Mouse (Mus musculus) adrenal gland, postnatal 4 days (tissue): ENCODE measurements around the gene 2210408I21Rik. TPM values are rescaled to one million over a fixed set of nuclear protein-coding genes. Genes with fewer than 3 reads are reported as not detected.

Experiments
- DNase-seq, 2 experiments: peaks; one replicate each; pipeline ENCODE4 v3.0.0; 2021 to 2022; ENCODE audit warnings: low spot score in 2 of 2, mixed read lengths in 2 of 2
- total RNA-seq, 2 experiments: library from RNA; stranded (reverse); gene quantifications; 2 replicates each; pipeline ENCODE4 v1.2.3; 2021

The 2210408I21Rik gene
- total RNA-seq, 2 experiments from 2014 or later = 10.8 to 14.1 TPM

DNA sequence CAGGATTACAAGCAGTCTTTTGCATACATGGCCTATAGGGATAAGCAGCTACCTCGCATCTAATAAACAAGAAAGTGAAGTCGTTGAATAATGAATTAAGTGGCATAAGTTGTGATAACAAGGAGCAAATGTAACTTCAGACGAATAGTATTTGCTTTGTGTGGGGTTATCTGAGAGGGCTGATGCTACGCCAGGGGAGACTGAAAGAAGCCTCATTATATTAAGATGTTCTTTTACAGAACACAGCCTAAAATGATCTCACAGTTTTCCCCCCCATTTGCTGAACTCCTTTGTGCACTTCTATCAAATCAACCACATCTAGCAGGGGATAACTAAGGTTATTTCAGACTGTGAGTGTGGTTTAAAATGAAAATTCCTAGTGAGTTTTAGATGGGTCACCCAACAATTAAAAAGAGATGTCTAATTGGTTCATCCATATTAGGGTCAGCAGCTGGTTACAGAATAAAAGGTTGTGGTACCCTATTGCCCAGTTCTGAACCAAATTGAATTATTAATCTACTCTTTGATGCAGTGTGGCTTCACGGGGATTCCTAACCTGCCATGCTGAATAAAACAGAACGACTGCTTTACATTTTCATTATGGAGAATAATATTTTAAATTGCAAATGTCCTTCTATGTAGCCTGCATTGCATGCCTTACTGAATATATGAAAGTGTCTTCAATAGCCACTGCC lies 343.2 kb downstream of the 2210408I21Rik start:
- no peak for DNase-seq

DNA sequence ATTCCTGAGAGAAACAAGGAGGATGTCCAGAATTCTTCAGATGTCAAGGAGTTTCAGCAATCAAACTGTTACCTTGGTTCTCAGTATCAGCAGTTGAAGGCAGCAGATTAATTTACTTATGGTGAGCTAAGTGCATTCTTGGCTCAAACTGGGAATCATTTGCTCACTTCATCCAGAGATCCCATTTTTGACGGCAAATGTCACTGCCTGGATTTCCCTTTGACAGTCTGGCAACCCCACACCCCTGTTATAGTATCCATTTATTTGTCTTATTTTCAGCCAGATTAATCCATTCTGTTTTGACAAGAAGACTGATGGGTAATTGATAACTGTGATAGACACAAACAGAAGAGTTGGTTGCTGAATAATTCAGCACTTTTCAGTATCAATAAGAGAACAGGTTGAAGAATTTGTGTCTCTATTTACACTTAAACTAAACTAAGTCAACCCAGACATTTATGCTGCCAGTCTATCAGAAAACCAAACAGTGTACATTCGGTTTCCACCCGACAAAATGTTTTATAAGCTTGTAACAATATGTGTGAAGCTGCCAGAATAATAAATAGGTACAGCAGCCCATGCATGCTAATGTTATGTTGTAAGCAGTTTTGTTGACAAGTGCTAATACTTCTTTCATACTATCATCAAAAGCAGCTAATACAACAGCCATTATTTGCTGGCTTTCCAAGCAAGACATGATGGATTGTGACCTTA lies 354.8 kb downstream of the 2210408I21Rik start:
- no peak for DNase-seq

GRCm38 (mm10) chr13:77514046-77514445 lies 378.7 kb downstream of the 2210408I21Rik start:
- no peak for DNase-seq

DNA sequence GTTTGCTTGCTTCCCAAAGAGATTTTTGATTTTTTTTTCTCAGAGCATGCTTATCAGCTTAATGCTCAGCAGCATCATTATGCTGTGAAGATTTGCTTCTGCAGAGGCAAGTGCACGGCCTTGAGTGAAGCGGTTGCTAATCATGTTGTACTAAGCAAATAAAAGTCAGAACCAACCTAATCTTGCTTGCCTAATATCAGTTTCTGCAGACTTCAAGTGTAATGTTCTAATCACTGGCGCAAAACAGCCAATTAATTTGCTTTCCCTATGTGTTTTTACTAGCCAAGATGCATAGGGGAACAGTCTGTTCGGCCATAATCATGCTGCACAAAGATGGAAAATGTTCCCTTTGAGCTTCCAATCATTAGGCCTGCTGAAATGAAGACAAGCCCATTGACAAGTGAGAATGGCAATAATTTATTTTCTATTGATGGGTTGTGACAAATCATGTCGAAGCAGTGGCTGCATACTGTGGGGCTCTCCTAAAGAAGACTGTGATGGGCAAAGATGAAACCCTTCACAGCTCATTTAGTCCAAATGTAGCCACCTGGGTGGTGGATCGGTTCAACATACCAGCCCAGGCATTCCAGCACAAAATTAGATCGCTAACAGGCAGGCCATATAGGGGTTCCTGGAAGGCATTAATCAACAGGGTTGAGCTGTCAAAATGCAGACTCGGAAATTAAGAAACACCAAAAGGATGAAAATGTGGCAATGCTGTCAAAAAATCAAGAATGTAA lies 393.8 kb downstream of the 2210408I21Rik start:
- no peak for DNase-seq

- no peak for DNase-seq
Measured at GRCm38 (mm10) chr13:77529760-77530159, 394.4 kb downstream of the 2210408I21Rik start.

GRCm38 (mm10) chr13:77537466-77537865 lies 402.1 kb downstream of the 2210408I21Rik start:
- no peak for DNase-seq

GRCm38 (mm10) chr13:77547486-77548385 lies 412.4 kb downstream of the 2210408I21Rik start:
- no peak for DNase-seq

- no peak for DNase-seq
Measured at GRCm38 (mm10) chr13:77548386-77548695, 413.0 kb downstream of the 2210408I21Rik start.

- DNase-seq = no peak
Measured at GRCm38 (mm10) chr13:77548750-77549149, 413.4 kb downstream of the 2210408I21Rik start.

GRCm38 (mm10) chr13:77594011-77594410 lies 458.7 kb downstream of the 2210408I21Rik start:
- no peak for DNase-seq

DNA sequence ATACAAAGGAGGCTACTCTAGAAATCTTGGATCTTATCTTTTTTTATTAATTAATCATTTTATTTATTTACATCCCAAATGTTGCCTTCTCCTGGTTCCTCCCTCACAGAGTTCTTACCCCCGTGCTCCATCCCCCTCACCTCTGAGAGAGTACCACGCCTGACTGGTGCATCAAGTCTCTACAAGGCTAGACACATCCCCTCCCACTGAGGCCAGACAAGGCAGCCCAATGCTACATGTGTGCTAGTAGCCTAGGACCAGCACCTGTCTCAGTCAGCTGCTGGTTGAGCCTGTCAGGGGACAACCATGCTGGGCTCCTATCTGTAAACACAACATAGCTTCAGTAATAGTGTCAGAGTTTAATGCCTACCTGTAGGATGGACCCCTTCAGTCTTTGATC lies 480.0 kb downstream of the 2210408I21Rik start:
- no peak for DNase-seq

Other genes with a start within 250 kb of the 2210408I21Rik start
- 10 to 100 TPM; 17.3 to 19.5 TPM for gene Slf1, start 67 bp upstream of the 2210408I21Rik start, total RNA-seq